Mouse (Mus musculus): ENCODE results near the gene Atf7. TPM values are rescaled to one million over a fixed set of nuclear protein-coding genes. Genes with fewer than 3 reads are reported as not detected.

Atf7 gene
- total RNA-seq (2023; ENCODE audit: inconsistent age): 118 to 134 TPM (median 127 TPM) in 4 replicates

GRCm38 (mm10) chr15:102624970-102625686 lies at the start of gene Atf7, which contains the start of gene Gm28047:
Gene Atf7 (minus strand): TSS chr15:102625464.
Gene Gm28047 (minus strand): TSS chr15:102625067.

GRCm38 (mm10) chr15:102672215-102673071 lies 47.2 kb upstream of the Atf7 start, which contains the start of gene Atp5g2:
Gene Atp5g2 (minus strand): TSS chr15:102672352.

GRCm38 (mm10) chr15:102524892-102525485 lies 100.3 kb downstream of the Atf7 start, which contains the start of gene Npff:
Gene Npff (minus strand): TSS chr15:102524942.

GRCm38 (mm10) chr15:102517976-102518858 lies 107.0 kb downstream of the Atf7 start, which contains the start of gene Tarbp2:
Gene Tarbp2 (plus strand): TSS chr15:102518192.

GRCm38 (mm10) chr15:102516728-102517404 lies 108.4 kb downstream of the Atf7 start, which contains the start of gene Map3k12:
Gene Map3k12 (minus strand): TSS chr15:102517064.

GRCm38 (mm10) chr15:102503447-102503846 lies 121.8 kb downstream of the Atf7 start, which contains the start of gene Gm10337:
Gene Gm10337 (plus strand): TSS chr15:102503722.

Other genes starting within 250 kb of the Atf7 start
- gene Sp1, start 219.3 kb downstream of the Atf7 start, total RNA-seq (2023; ENCODE audit: inconsistent age): 147 to 196 TPM (median 158 TPM) in 4 replicates
- gene Amhr2, start 180.1 kb downstream of the Atf7 start, total RNA-seq (2023; ENCODE audit: inconsistent age): 0.29 to 4.4 TPM (median 2.5 TPM) in 4 replicates
- 93.8 to 109 TPM (median 102 TPM) in 4 replicates for gene Prr13, start 166.4 kb downstream of the Atf7 start, total RNA-seq (2023; ENCODE audit: inconsistent age)
- gene Pcbp2, start 154.9 kb downstream of the Atf7 start, total RNA-seq (2023; ENCODE audit: inconsistent age): 695 to 793 TPM (median 756 TPM) in 4 replicates
- 9.8 to 23.4 TPM (median 22.2 TPM) in 3 of 4 replicates, not detected in the other for gene Gm10337, start 121.7 kb downstream of the Atf7 start, total RNA-seq (2023; ENCODE audit: inconsistent age)
- gene Map3k12, start 108.4 kb downstream of the Atf7 start, total RNA-seq (2023; ENCODE audit: inconsistent age): 0.72 to 1.7 TPM (median 0.99 TPM) in 4 replicates
- 41.2 to 56.9 TPM (median 44.9 TPM) in 4 replicates for gene Tarbp2, start 107.3 kb downstream of the Atf7 start, total RNA-seq (2023; ENCODE audit: inconsistent age)
- gene Npff, start 100.5 kb downstream of the Atf7 start, total RNA-seq (2023; ENCODE audit: inconsistent age): 10.3 to 27.3 TPM (median 19.1 TPM) in 4 replicates
- 4.3 TPM in 1 of 4 replicates, not detected in the others for gene Gm28047, start 397 bp downstream of the Atf7 start, total RNA-seq (2023; ENCODE audit: inconsistent age)
- 6.2 to 9.1 TPM (median 7.2 TPM) in 4 replicates for gene Atp5g2, start 46.9 kb upstream of the Atf7 start, total RNA-seq (2023; ENCODE audit: inconsistent age)
- gene Calcoco1, start 96.7 kb upstream of the Atf7 start, total RNA-seq (2023; ENCODE audit: inconsistent age): 48.6 to 55.1 TPM (median 53.1 TPM) in 4 replicates